Mouse (Mus musculus): ENCODE data around the gene Agtr1a.

Gene Agtr1a

DNA sequence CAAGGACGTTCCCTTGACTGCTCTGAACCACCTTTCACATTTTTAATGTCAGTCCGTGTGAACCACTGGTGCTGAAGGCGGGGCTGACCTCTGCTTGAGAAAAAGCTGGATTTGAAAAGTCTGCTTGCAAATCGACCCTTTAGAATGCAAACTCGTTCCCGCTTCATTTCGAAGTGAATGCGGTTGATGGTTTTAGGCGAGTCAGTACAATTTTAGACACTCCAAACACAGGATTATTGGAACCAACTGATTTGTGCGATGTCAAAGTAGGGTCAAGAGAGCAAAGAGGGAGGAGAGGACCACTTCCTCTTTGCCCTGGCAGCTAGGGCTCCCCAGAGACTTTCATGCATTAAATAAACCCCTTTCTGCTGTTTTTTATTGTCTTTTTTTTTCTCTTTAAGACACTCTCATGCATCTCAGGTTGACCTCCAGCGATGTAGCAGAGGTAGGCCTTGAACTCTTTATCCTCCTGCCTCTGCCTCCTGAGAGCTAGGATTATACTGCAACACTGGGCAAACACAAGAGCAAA, 27.9 kb downstream of the Agtr1a start:
- no peak for DNase-seq

DNA sequence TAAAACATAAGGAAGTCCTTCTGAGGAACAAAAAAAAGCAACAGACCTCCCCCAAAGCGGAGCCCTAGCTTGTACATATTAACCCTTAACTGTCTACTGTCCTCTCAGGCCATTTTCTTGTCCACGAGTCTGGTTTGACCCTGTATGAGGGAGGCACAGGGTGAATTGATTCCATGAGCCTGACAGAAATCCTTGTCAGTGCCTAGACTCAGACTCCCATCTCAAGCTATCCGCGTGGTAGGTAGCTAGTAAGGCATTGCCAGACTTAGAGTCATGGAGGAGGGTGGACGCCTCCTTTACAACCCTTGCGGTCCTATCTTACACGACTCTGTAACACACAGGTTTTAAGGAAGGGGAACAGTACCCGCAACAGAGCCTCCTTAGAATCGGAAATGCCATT, 28.5 kb downstream of the Agtr1a start:
- DNase-seq: no peak

DNA sequence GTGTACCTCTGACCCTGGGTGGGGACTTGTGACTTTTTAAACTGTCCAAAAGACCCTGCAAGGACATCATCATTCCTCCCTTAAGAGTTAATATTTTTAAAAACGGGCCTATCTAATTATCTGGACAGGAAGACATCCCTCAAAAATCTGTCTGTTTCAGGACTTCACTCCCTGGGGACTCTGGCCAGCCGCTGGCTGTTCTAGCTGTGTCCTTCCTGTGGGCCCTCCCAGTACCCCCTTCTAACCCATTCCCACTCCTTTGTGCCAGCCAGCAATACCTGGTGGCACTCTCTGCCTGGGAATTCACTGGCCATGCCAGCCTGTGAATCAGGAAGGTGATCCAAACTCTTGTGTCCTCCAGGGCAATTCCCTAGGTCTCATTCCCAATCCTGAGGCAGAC, 29.1 kb downstream of the Agtr1a start:
- no peak for DNase-seq

DNA sequence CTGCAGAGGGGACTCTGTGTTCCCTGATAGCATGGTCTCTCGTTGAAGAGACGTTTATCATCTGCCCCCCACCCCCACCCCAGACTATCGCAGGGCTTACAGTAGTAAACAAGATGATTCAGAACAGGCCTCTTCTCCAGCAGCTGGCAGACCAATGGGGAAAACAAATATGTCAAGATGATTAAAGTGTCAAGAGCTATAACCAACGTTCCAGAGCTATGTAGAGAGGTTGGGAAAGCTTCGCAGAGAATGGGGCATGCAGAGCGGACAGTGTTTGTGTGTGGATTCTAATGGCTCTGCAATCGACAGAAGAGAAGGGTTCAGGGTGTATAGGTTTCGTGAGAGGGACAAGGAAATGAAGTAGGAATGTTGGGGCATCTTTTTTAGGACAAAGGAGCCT, 31.9 kb downstream of the Agtr1a start:
- no peak for DNase-seq

DNA sequence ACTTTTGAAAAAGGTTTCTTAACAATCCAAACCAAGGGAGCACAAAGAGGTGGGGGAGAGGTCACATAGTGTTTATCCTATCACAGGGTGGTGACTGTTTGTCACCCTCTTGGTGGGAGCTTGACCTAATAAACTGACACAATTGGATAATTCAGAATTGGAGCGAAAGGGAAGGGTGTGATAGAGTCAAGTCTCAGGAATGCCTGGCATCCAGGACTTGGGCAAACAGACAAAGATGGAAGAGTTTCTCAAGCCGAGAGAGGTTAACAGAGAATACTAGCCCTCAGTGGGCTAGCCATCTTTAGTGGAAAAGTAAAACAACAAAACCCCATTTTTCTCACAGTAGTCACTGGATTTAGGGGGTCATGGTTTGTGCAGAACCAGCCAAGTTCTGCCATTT, 32.5 kb downstream of the Agtr1a start:
- DNase-seq: no peak

DNA sequence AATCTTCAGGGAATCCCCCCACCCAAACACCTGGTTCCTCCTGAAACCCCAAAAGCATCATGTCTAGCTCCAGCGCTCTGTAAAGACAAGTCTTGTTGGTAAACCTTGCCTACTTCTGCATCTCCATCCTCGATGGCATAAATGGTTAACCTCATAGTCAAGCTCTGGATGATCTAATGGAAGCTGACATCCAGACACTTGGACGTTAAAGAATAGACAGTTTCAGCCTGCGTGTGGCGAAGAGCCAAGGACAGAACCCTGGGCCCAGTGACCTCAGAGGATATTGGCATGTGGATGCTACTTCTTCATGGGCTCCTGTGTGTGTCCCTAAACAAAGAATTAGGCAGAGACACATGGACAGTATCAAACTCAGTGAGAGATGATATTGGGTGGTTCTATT, 42.6 kb downstream of the Agtr1a start:
- no peak for DNase-seq

DNA sequence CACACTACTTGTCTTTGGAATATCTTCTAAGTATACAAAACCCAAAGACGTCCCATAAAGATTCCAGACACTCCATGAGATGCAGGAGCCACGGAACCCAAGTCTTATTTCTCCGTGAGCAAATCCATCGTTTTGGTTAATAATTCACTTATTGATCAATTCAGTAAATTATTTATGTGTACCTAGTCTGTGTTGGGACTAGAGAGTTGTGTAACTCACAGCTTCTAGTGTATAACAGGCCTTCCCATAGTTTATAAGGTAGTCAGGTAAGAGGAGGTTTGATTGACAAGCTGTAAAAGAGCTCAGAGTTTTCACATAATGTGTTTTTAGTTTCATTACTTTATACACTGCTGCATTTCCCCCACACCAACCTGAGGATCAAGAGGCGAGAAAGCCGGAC, 48.9 kb downstream of the Agtr1a start:
- DNase-seq: no peak

DNA sequence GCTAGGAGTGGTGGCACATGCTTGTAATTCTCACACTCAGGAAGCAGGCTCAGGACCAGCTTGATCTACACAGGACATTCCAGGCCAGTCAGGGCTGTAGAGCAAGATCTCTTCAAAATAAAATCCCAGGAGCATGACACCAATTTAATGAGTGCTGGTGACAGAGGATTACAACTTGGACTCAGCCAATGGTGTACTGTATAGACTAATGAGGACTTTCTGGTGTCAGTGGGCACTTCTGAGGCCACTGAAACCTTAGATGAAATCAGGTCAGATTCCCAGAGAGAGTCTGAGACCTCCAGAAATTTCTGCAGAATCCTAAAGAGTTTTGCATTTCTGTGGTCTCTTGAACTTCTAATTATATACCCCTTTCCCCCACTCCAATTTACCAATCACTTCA, 57.9 kb downstream of the Agtr1a start:
- DNase-seq: no peak

DNA sequence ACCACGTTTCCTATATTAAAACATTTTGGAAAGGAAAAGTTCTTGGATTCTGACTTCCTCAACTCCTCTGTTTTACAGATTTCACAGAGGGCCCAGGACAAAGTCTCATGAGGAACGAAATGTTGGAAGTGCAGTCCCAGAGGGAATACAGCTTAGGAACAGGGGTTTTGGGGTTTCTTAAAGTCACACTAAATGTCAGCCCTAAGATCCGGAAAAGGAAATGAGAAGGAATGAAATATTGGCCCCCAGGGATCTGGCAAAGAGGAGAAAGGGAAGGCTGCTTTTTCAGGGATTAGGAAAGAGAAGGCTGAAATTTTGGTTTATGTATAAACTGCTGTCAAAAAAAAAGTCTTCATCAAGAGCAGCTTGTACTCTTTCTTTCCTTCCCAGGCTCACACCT, 60.2 kb downstream of the Agtr1a start:
- DNase-seq: peak; percentile 17

DNA sequence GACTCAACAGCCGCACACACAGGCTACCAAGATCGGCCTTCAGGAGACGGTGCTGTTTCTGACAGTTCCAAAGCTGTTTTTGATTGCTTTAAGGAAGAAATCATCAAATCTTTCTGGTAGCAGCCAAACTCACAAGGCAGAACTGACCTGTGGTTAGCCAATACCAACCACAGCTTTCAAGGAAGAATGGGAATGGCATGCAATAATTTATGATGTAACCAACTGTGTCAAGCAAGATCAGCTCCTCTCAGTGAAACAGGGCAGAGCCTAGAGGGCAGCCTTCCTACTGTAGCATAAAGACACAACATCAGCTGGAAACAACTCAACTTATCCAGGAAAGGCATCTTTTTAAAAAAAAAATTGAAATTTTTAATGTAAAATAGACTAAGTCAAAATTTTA, 62.6 kb downstream of the Agtr1a start:
- DNase-seq: no peak

DNA sequence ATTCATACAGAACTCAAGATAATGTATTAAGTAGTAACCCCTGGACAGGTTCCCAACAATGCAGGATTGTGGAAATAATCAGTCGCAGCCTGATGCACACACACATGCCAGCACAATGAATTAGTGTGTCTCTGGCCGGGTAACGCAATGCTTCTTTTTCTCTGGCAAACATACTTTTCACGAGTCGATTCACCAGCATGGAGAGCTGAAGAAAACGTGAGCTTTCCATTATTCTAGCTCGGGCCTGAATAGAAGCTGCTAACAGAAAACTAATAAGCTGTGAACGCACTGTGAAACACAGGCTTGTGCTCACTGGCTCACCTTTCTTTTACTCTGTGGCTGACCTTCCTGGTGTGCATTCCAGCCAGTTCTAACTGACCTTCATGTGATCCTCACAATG, 64.4 kb downstream of the Agtr1a start:
- no peak for DNase-seq

DNA sequence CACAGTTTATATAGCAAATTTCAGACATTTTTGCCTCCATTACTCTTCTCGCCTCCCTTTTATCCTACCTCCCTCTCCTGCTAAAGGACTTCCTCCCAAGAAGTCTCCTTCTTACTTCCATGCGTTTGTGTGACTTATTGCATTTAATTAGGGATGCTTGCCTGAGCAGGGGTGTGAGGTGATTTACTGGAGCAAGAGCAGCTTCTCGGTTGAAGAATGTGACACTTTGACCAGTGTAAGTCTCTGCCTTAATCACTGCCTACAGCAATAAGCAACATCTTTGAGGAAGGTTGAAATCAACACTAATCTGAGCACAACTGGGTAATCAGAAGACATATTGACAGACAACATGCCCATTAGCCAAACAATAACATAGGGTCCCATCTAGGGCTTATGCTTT, 67.6 kb downstream of the Agtr1a start:
- DNase-seq: no peak

DNA sequence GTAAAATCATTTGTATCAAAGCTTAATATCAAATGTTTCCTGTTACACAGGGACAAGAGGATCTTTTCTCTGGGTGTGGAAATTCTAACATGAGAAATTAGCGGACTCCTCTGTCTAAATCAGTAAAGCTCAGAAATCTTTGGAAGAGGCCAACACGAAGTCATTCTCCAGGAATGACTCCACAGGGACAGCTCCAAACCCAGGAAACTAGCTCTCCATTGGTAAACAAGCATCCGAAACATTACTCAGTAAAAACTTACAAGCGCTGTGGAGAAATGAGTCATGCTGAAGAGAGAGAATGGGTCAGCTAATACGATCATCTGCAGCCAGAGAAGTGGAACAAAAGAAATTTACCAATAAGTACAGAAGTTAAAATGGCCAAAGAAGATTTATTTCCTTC, 82.4 kb downstream of the Agtr1a start:
- DNase-seq: no peak

DNA sequence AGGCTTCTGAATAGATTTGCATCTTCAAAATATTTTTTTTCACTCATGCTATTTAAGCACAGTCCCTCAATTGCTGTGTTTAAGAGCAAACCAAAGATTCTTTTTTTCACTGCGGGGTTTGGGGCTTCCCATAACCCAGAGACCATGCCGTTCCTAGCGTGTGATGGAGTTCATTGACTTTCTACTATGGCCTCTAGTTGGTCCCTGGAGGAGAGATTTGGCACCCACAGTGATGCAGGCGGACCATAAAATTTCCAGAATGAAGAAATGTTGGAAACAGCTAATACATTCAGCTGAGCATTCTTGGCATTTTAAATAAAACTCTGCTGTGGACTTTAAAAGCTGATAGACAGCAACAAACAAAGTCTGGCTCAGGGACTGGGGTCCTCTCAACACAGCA, 90.8 kb downstream of the Agtr1a start:
- no peak for DNase-seq

DNA sequence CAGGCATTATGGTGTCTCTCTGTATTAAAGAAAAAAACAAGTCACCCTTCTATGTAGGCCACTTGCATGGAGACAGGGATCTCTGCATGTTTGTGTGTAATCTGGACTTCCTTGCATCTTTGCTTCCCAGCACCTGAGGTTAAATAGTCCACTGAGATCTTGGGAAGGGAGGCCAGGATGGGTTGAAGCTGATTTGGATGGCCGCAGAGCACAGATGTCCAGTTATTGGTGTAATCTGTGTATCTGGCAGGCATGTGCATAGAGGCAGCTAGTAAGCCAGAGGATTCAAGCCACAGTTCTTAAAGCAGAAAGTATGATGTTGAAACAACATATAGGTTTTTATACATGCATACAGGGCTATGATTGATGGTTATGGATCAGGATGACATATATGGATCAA, 91.2 kb downstream of the Agtr1a start:
- no peak for DNase-seq

Data from kidney, adult 11 months (tissue).